Mouse (Mus musculus) spleen, adult 2 months (tissue): ENCODE results near the gene Tbx21. TPM values are rescaled to one million over a fixed set of nuclear protein-coding genes. Genes with fewer than 3 reads are reported as not detected.

Experiments
- DNase-seq, 2 experiments: peaks; one replicate each; pipeline versions ENCODE4 v3.0.0 to v3.0.0-alpha.2; 2012 to 2021; ENCODE audit warnings: low spot score in 2 of 2, low read depth in 1 of 2
- H3K27ac ChIP-seq: fragments of 200-500 bp; 2 replicates; pipeline ENCODE4 v1.5.1; 2012; ENCODE audit warnings: low read length, inconsistent platforms; ENCODE audit not compliant: insufficient read depth
- H3K27me3 ChIP-seq: fragments of 200-500 bp; 2 replicates; pipeline ENCODE4 v1.6.1; 2012; ENCODE audit warnings: mild to moderate bottlenecking, moderate library complexity, low read length, inconsistent platforms; ENCODE audit not compliant: control insufficient read depth, insufficient read depth
- H3K36me3 ChIP-seq: fragments of 200-500 bp; 2 replicates; pipeline ENCODE4 v1.6.1; 2012; ENCODE audit warnings: mild to moderate bottlenecking, low read length, inconsistent platforms; ENCODE audit not compliant: control insufficient read depth, insufficient read depth
- H3K4me1 ChIP-seq: fragments of 200-500 bp; 2 replicates; pipeline ENCODE4 v1.6.1; 2011; ENCODE audit warnings: inconsistent platforms; ENCODE audit not compliant: control insufficient read depth, insufficient read depth, insufficient read length
- H3K4me3 ChIP-seq: fragments of 200-500 bp; 2 replicates; pipeline ENCODE4 v1.5.1; 2011; ENCODE audit warnings: mild to moderate bottlenecking, inconsistent platforms; ENCODE audit not compliant: insufficient read depth, insufficient read length; ENCODE audit errors: extremely low read depth
- CTCF ChIP-seq: fragments of 200-500 bp; IDR thresholded peaks from 2 replicates; pipeline ENCODE4 v1.5.1; 2011; ENCODE audit warnings: mild to moderate bottlenecking, inconsistent platforms; ENCODE audit not compliant: insufficient read depth, insufficient read length, insufficient replicate concordance; ENCODE audit errors: extremely low read depth
- POLR2A ChIP-seq: fragments of 200-500 bp; IDR thresholded peaks from 2 replicates; pipeline ENCODE4 v1.6.1; 2011; ENCODE audit warnings: low read depth, low read length, inconsistent platforms
- WGBS: fragments of 180-500 bp; shearing (Covaris S2); methylation state at CpG from one replicate; pipeline ENCODE4 v1.1.7; 2018; 5-methylcytosine and 5-hydroxymethylcytosine counted together
- polyA plus RNA-seq: library from polyadenylated mRNA; depleted of rRNA; stranded (reverse); fragments of >200 nt; gene quantifications from 2 replicates; pipeline ENCODE4 v1.2.3, GENCODE M21; 2012

Gene Tbx21
- polyA plus RNA-seq, 1 experiment, result 10.9 TPM

- Histone ChIP-seq H3K4me3 (no peak overlapping the region), H3K27ac (no peak overlapping the region), H3K27me3 (no peaks in the 10 kb centered on the region; the same call in 1 of the 2 replicates), H3K36me3 (no peaks in the 10 kb centered on the region), H3K4me1 (peaks cover 2% of the 10 kb centered on the region; the same call in 1 of the 2 replicates)
- TF ChIP-seq CTCF, result no peak
- WGBS, result 92% methylated on average over 9 of the region's 9 CpGs
- DNase-seq, result no peak
Observed at GRCm38 (mm10) chr11:97104091-97104483, 11.0 kb downstream of the Tbx21 start.

- Histone ChIP-seq H3K27me3 (no peaks in the 10 kb centered on the region; the same call in 1 of the 2 replicates), H3K4me3 (no peak overlapping the region), H3K4me1 (peaks cover 2% of the 10 kb centered on the region; the same call in 1 of the 2 replicates), H3K27ac (no peak overlapping the region), H3K36me3 (peaks cover 1% of the 10 kb centered on the region; the same call in 1 of the 2 replicates)
- 47% methylated on average over 10 of the region's 10 CpGs for WGBS
- DNase-seq, result no peak
- TF ChIP-seq POLR2A (no peak), CTCF (no peak)
Observed at GRCm38 (mm10) chr11:97103163-97104090, 11.7 kb downstream of the Tbx21 start.

GRCm38 (mm10) chr11:97101722-97102121 is 13.4 kb downstream of the Tbx21 start:
- Histone ChIP-seq H3K4me1 (peaks cover 2% of the 10 kb centered on the region; the same call in 1 of the 2 replicates), H3K27ac (no peak overlapping the region), H3K4me3 (no peak overlapping the region), H3K36me3 (peaks cover 1% of the 10 kb centered on the region; the same call in 1 of the 2 replicates), H3K27me3 (peaks cover 3% of the 10 kb centered on the region; the same call in 1 of the 2 replicates)
- DNase-seq, result peak; percentile 47 to 75
- WGBS, result 12% methylated on average over 9 of the region's 9 CpGs
- TF ChIP-seq POLR2A (no peak), CTCF (peak; percentile 85; the same call in 1 of the 2 replicates)

GRCm38 (mm10) chr11:97098791-97099190 is 16.3 kb downstream of the Tbx21 start:
- no peak for DNase-seq
- Histone ChIP-seq H3K27me3 (peaks cover 3% of the 10 kb centered on the region; the same call in 1 of the 2 replicates), H3K27ac (no peak overlapping the region), H3K36me3 (peaks cover 1% of the 10 kb centered on the region; the same call in 1 of the 2 replicates), H3K4me3 (no peak overlapping the region), H3K4me1 (peaks cover 2% of the 10 kb centered on the region; the same call in 1 of the 2 replicates)
- 25% methylated on average over 18 of the region's 18 CpGs for WGBS
- TF ChIP-seq CTCF (no peak), POLR2A (no peak)

GRCm38 (mm10) chr11:97094600-97094999 is 20.5 kb downstream of the Tbx21 start:
- Histone ChIP-seq H3K4me3 (no peak overlapping the region), H3K36me3 (peaks cover 1% of the 10 kb centered on the region; the same call in 1 of the 2 replicates)
- 62% methylated on average over 2 of the region's 2 CpGs for WGBS

GRCm38 (mm10) chr11:97086365-97086764 is 28.8 kb downstream of the Tbx21 start:
- Histone ChIP-seq H3K4me1 (no peaks in the 10 kb centered on the region), H3K4me3 (no peak overlapping the region), H3K36me3 (no peaks in the 10 kb centered on the region), H3K27me3 (0 out of 2 replicates have a peak, but pooled peaks cover 1% of the 10 kb centered on the region), H3K27ac (no peak overlapping the region)
- WGBS, result 72% methylated on average over 6 of the region's 6 CpGs
- DNase-seq, result no peak
- TF ChIP-seq CTCF, result no peak

More at GRCm38 (mm10) chr11:97094600-97094999, 20.5 kb downstream of the Tbx21 start:
- H3K27ac ChIP-seq, result no peak overlapping the region
- no peak for TF ChIP-seq CTCF
- no peak for TF ChIP-seq POLR2A
- no peak for DNase-seq
- H3K27me3 ChIP-seq, result peaks cover 3% of the 10 kb centered on the region; the same call in 1 of the 2 replicates
- H3K4me1 ChIP-seq, result no peaks in the 10 kb centered on the region
